Mouse (Mus musculus): ENCODE results near the gene Rtp1.

The Rtp1 gene

GRCm38 (mm10) chr16:23483292-23483691, 54.4 kb downstream of the Rtp1 start:
- Histone ChIP-seq H3K4me1 (replicated peaks; ENCODE audit: low read depth, low read length) (peaks cover 62% of the 10 kb centered on the region), H3K9me3 (ENCODE audit: low read length) (no peaks in the 10 kb centered on the region), H3K4me3 (replicated peaks; ENCODE audit: low read length) (no peak overlapping the region), H3K27me3 (ENCODE audit: insufficient read depth, low read length) (peaks cover 22% of the 10 kb centered on the region), H3K36me3 (ENCODE audit: insufficient read depth, low read length) (no peaks in the 10 kb centered on the region)
- no peak for TF ChIP-seq NANOG (IDR thresholded peaks at IDR 0.05; ENCODE audit: borderline replicate concordance, low read length)
- TF ChIP-seq POU5F1 (IDR thresholded peaks at IDR 0.05; ENCODE audit: borderline replicate concordance, low read length), result no peak
- no peak for TF ChIP-seq CTCF (conservative IDR thresholded peaks at IDR 0.05; ENCODE audit: low read length)

All from E14TG2a.4 (cell line).